Mouse (Mus musculus) stomach, postnatal 0 days (tissue): Measurements from ENCODE around the gene Plk5.

Experiments
- CTCF ChIP-seq: IDR thresholded peaks from 2 replicates; pipeline ENCODE4 v1.5.1; 2016; ENCODE audit warnings: antibody characterized with exemption, low read depth, mild to moderate bottlenecking, moderate library complexity
- EP300 ChIP-seq: optimal IDR thresholded peaks from 2 replicates; pipeline ENCODE3; 2016; ENCODE audit warnings: antibody characterized with exemption

DNA sequence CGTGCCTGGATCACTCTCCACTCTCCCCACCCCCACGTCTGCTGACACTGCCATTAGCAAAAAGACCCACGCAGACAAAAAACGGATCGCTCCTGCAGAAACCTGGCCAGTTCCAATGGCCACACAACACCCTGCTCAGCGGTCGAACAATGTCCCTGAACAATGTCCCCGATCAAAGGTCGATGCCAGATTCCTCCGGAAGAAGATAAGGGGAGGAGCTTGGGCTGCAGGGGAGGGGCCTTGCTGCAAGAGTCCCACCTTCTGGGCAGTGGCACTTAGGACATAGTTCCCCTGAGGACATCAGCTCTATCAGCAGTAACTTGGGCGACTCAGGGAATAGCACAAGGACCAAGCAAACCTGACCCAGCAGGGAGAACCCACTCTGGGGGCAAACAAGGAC is 4.4 kb upstream of the Plk5 start:
- TF ChIP-seq CTCF (no peak), EP300 (no peak)
